Mouse (Mus musculus) bone marrow, adult 2 months (tissue): ENCODE data around the gene 5330417H12Rik.

Experiments
- CTCF ChIP-seq: fragments of 200-500 bp; IDR thresholded peaks from 2 replicates; pipeline ENCODE4 v1.5.1; 2011; ENCODE audit warnings: low read length, control low read depth; ENCODE audit not compliant: control insufficient read depth, insufficient read depth
- POLR2A ChIP-seq: fragments of 200-500 bp; IDR thresholded peaks from 2 replicates; pipeline ENCODE4 v1.6.1; 2011; ENCODE audit warnings: low read depth, mild to moderate bottlenecking, control low read depth, low read length, borderline replicate concordance; ENCODE audit not compliant: control insufficient read depth

- TF ChIP-seq POLR2A (no peak), CTCF (no peak)
These were observed 4.8 kb downstream of the 5330417H12Rik start for GRCm38 (mm10) chr7:107620137-107620536.
